Mouse (Mus musculus): ENCODE measurements at regions not wholly inside any gene's neighbourhood (a gene's known extent, or its start where the extent isn't known, plus 50 kb on each side); places are given as distances from the start of the nearest gene placed in this dataset.

DNA sequence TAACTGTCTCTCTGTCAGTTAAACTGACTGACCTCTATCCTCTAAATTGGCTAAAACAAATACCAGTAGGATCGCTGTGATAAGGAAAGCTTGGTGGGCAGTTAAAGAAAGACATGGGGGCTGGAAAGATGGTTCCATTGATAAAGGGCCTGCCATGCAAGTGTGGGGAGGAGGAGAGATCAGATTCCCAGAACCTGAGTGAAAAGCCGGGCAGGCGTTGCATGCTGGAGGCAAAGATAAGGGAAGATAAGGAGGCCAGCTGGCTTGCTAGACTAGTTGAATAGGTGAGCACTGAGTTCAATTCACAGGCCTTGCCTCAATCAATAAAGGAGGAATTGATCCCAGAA lies 122.3 kb upstream of the Cited2 start:
- in situ Hi-C loops (cut with MboI; ENCODE audit: low pct_unique_long_range_greater_than_20kb in 1 of 2, low sequenced_read_pairs in 2 of 2, unreplicated experiment in 1 of 2) = no loop called here

- in situ Hi-C loops (cut with MboI; ENCODE audit: low pct_unique_long_range_greater_than_20kb in 1 of 2, low sequenced_read_pairs in 2 of 2, unreplicated experiment in 1 of 2) = no loop called here
These were observed 120.6 kb upstream of the Cited2 start for GRCm38 (mm10) chr10:17602446-17602845.

DNA sequence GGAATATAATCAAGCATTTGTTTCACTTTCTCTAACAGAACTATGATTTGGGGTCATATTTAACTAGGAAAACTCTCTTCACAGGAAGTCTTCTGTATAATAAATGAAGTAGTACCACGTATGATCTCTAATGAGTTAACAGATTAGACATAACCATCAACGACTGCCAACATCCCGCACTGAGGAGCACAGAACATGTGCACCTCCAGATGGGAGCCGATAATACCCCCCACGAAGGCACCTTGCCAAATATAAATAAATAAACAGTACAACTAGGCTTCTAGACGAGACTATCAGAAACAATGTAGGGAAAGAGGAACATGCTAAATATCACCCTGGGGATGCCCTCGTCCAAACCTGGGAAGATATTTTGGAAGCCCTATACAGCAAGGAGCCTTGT lies 114.8 kb upstream of the Cited2 start:
- in situ Hi-C loops (cut with MboI; ENCODE audit: low pct_unique_long_range_greater_than_20kb in 1 of 2, low sequenced_read_pairs in 2 of 2, unreplicated experiment in 1 of 2) = no loop called here

- in situ Hi-C loops (cut with MboI; ENCODE audit: low pct_unique_long_range_greater_than_20kb in 1 of 2, low sequenced_read_pairs in 2 of 2, unreplicated experiment in 1 of 2) = no loop called here
These were observed 112.4 kb upstream of the Cited2 start for GRCm38 (mm10) chr10:17610592-17610991.

DNA sequence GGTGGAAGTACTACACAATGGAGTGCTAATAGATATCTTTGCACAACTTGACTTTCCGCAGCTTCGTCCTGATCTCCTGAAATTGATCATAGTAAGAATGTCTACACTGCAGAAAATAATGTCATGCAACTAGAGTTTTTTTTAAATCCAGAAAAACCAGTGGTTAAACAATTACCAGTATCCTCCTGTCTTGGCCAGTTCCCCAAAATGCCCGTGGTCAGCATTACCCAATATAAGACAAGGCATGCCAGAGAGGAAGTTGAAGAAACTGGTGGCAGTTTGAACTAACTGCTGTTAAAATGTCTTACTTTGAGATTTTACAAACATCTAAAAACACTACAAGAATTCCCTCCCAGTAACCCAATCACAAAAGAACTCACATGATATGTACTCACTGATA lies 109.7 kb upstream of the Cited2 start:
- in situ Hi-C loops (cut with MboI; ENCODE audit: low pct_unique_long_range_greater_than_20kb in 1 of 2, low sequenced_read_pairs in 2 of 2, unreplicated experiment in 1 of 2) = no loop called here

DNA sequence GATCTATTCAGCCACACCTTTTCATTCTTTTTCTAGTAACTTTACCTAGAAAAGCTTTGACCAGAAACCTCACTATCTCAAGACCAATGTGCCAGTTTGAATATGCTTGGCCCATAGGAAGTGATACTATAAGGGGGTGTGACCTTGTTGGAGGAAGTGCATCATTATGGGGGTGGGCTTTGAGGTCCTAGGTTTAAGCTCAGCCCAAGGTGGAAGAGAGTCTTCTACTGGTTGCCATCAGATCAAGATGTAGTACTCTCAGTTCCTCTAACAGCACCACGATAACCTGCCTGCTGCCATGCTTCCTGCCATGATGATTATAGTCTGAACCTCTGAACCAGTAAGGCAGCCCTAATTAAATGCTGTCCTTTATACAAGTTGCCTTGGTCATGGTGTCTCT lies 105.0 kb upstream of the Cited2 start:
- in situ Hi-C loops (cut with MboI; ENCODE audit: low pct_unique_long_range_greater_than_20kb in 1 of 2, low sequenced_read_pairs in 2 of 2, unreplicated experiment in 1 of 2) = no loop called here

GRCm38 (mm10) chr10:17619617-17620016 lies 103.4 kb upstream of the Cited2 start:
- in situ Hi-C loops (cut with MboI; ENCODE audit: low pct_unique_long_range_greater_than_20kb in 1 of 2, low sequenced_read_pairs in 2 of 2, unreplicated experiment in 1 of 2) = no loop called here

DNA sequence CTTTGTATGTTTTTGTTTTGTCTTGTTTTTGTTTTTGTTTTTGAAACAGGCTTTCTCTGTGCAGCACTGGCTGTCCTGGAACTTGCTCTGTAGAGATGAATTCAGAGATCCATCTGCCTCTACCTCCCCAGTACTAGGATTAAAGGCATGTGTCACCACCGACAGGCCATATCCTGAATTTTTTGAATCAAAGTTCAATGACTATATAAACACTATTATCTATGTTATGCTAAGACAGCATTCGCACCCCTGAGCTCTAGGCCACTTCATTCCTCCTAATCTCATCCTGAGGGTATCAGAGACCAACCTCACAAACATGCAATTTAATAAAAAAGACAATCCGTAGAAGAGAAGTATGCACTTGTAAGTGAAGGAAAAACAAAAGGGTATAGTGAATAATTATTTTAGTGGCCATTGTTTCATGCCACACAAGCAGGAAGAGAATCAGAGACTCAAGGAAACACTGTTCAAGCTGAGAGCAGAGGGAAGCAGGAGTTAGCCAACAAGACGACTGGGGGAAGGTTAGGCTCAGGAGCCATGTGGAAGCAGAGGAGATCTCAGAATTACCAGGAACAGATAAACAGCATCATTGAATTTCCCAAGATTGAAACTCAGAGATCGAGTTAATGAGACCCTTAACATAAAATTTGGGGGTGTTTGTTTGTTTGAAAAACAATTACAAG lies 101.2 kb upstream of the Cited2 start:
- in situ Hi-C loops (cut with MboI; ENCODE audit: low pct_unique_long_range_greater_than_20kb in 1 of 2, low sequenced_read_pairs in 2 of 2, unreplicated experiment in 1 of 2) = no loop called here

DNA sequence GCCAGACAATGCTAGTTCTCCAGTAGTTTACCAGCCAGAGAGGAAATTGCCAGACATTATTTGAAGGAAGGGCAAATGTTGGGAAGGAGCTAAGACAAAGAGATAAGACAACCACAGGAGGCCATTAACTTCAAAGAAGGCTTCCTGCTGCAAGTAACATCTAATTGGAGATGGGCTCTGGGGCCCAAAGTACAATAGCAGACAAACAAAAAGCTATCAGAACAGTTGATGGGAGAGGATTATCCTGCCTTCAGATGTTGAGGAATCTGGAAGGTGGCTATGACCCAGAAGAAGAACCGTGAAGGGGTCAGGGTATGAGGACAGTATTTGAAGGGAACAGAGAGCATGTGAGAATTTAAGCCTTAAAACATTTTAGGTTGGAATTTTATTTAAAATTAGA lies 100.2 kb upstream of the Cited2 start:
- in situ Hi-C loops (cut with MboI; ENCODE audit: low pct_unique_long_range_greater_than_20kb in 1 of 2, low sequenced_read_pairs in 2 of 2, unreplicated experiment in 1 of 2) = no loop called here

DNA sequence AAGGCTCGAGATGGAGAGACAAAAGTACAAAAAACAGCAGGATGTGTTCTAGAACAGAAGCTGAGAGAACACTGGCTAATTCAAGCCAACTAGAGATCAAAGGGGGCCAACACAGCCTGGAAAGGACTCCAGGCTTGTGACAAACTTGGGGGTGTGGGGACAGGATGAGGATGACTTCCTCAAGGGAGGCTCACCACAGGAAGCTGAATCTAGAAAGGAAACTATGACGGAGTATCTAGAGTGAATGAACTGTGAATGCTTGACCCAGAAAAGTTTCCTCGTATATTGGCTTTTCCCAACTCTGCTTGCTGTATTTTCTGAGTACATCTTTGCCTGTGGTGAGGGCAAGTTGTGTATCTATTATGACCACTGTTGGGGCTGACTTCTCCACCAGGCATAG lies 93.3 kb upstream of the Cited2 start:
- in situ Hi-C loops (cut with MboI; ENCODE audit: low pct_unique_long_range_greater_than_20kb in 1 of 2, low sequenced_read_pairs in 2 of 2, unreplicated experiment in 1 of 2) = no loop called here

DNA sequence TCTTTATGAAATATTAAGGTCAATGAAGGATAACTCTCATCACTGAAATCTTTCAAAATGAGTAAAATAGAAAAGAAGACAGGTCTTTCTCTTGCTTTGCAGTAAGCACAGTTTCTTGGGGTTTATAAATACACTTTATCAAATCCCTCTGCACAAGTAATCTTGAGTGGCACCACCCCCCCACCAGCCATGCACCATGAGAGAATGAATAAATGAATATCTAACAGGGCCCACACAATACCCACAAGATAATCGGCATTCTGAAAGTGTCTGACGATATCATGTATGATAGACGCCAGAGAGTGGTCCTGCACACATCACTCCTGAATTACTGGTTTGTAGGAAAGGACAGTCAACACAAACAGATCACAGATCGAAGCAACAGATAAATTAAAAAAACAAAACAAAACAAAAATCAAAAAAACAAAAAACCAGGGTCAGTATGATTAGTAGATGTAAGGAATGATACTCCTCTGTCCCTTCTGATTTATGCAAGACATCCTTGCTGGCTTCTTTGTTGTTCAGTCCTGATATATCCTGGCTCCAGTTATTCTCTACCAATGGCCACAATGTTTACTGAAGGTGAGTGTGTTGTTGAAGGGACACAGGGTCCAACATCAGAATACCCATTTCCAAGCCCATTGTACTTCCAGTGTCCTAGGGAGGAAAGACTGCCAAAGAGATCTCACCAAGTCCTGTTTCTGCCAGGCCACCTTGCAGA lies 92.0 kb upstream of the Cited2 start:
- in situ Hi-C loops (cut with MboI; ENCODE audit: low pct_unique_long_range_greater_than_20kb in 1 of 2, low sequenced_read_pairs in 2 of 2, unreplicated experiment in 1 of 2) = no loop called here

DNA sequence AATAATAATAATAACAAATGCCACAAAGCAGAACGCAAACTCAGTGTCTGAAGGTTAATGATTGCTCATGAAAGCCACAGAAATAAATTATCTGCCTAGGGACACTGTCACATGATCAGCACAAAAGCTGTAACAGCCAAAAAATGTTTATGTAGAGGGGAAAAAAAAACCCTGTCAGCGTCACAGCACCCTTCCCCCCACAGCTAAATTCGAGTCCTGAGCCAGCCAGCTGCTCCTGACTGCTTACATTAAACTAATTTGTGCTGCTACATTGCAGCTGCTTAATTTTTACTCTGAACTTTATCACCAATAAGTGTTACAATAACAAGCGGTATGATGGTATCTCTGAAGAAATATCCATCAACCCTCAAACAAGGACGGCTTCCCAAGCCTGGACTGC lies 91.2 kb upstream of the Cited2 start:
- in situ Hi-C loops (cut with MboI; ENCODE audit: low pct_unique_long_range_greater_than_20kb in 1 of 2, low sequenced_read_pairs in 2 of 2, unreplicated experiment in 1 of 2) = no loop called here

DNA sequence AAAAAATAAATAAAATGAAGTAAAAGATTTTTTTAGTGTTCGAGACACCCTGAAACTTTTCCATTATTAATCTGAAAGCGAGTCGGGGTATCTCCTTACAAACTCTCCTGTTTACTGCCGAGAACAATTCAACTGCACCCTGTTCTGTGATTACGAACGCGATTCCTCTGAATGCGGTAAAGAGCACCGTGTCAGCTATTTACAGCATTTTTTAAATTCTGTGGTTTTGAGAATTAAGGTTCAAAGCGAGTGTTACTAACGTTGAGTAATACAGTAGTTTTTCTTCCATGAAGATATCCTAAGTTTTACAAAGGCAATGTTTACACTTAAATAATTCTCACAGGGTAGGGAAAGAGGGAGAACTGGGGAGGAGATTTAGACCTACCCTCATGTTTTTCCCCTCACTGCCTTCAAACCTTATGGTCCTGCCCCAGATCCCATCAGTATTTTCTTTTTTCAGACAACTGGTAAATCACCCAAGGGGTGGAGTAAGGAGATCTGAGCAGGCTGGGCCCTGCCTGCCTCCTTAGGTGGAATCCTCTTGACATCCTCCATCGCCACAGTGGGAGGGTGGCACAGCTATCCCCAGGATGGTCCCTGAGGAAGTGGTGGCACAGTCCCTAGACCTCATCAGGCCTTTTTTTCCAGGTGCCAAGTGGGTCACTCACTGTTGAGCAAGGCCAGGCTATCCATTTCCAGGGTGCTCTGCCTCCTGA lies 89.9 kb upstream of the Cited2 start:
- in situ Hi-C loops (cut with MboI; ENCODE audit: low pct_unique_long_range_greater_than_20kb in 1 of 2, low sequenced_read_pairs in 2 of 2, unreplicated experiment in 1 of 2) = no loop called here

DNA sequence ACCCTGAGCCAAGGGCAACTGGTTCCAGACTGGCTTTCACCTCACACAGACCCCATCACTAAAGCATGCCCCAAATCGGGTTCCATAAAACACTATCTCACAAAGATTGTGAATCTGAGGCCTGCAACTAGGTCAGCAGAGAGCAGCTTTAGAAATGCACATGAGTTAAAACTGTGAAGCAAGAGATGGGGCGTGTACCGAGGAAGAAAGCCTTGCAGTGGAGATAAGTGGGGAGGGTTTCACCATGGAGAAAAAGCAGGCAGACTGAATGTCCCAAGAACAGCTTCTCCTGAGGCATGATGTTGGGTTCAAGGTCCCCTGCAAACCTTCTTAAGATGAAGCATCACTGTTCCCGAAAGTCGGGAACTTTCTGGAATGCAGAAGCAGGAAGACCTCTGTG lies 77.7 kb upstream of the Cited2 start:
- in situ Hi-C loops (cut with MboI; ENCODE audit: low pct_unique_long_range_greater_than_20kb in 1 of 2, low sequenced_read_pairs in 2 of 2, unreplicated experiment in 1 of 2) = no loop called here

GRCm38 (mm10) chr10:17646391-17646790 lies 76.6 kb upstream of the Cited2 start:
- in situ Hi-C loops (cut with MboI; ENCODE audit: low pct_unique_long_range_greater_than_20kb in 1 of 2, low sequenced_read_pairs in 2 of 2, unreplicated experiment in 1 of 2) = no loop called here

GRCm38 (mm10) chr10:17648077-17648476 lies 74.9 kb upstream of the Cited2 start:
- in situ Hi-C loops (cut with MboI; ENCODE audit: low pct_unique_long_range_greater_than_20kb in 1 of 2, low sequenced_read_pairs in 2 of 2, unreplicated experiment in 1 of 2) = no loop called here

DNA sequence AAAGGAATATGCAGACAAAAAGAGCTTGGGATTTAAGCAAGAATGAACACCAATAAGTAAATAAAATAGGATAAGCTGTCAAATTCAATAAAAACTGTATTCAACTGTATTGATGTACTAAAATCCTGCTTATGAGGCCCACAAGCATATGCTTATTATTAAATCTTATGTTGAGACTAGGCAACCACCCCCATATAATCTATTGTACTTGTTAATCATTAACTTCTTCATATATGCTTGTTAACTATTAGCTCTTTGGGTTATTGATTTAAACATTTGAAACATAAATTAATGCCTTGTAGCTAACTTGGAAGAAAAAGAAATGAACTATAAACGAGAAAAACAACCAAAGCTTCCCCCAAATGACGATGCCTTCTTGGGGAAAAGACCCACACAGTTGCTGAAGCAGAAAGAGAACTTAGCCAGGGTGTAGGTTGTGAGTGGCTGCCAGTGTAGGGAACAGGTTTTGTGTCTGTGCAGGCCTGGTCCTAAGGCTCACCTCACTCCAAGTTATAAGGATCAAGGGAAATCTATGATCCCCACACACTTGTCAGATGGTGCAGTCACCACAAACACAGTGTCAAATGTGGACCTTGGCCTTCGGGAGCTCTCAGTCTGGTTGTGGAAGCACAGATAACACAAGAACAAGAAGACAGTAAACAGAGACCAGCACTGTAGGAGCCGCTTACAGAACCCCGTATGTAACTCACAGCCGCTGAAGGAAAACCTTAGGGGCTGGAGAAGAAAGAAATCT lies 71.8 kb upstream of the Cited2 start:
- in situ Hi-C loops (cut with MboI; ENCODE audit: low pct_unique_long_range_greater_than_20kb in 1 of 2, low sequenced_read_pairs in 2 of 2, unreplicated experiment in 1 of 2) = no loop called here

DNA sequence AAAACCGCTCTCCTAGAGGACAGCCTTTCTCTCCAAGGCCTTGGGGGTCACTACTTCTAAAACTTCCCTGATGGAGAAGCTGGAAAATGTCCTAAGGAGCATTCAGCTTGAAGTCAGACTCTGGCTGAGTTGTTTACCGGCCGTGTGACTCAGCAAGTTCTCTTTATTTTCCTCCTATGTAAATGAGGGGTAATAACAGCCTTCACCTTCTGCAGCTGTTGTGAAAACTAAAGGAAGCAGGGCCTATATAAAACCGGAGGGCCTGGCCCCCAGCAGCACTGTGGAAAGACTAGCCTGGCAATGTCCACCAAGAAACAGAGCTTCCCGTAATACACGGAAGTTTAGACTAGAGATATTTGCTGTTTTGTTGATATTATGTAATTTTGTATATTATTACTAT lies 69.7 kb upstream of the Cited2 start:
- in situ Hi-C loops (cut with MboI; ENCODE audit: low pct_unique_long_range_greater_than_20kb in 1 of 2, low sequenced_read_pairs in 2 of 2, unreplicated experiment in 1 of 2) = no loop called here

DNA sequence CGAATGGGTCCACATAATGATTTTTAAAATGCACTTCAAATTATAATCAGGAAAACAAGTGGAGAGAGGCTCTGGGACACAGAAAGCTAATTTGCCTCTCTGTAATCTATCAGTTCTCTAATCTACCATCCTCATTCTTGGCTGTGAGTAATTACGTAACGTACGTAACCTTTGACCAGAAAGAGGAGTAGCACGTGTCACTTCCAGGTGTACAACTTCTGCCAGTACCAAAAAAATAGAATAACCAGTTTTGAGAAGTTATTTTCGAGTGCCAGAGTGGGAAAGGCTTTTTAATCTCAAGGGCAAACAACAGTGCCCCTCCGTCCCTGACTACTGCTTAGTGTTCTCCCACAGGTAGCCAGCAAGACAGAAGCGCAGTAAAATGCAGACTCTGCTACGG lies 69.2 kb upstream of the Cited2 start:
- in situ Hi-C loops (cut with MboI; ENCODE audit: low pct_unique_long_range_greater_than_20kb in 1 of 2, low sequenced_read_pairs in 2 of 2, unreplicated experiment in 1 of 2) = no loop called here

All from mouse embryonic stem cell (cell line).